Mouse (Mus musculus): ENCODE data around the gene Tbck. TPM values are rescaled to one million over a fixed set of nuclear protein-coding genes. Genes with fewer than 3 reads are reported as not detected.
A peak's percentile ranks its signal among the peaks of the same experiment; 100 is the strongest.

Gene Tbck
- total RNA-seq, 2 experiments from 2014 or later, result 17.9 to 24.0 TPM

- DNase-seq, result no peak
Measured at GRCm38 (mm10) chr3:132831179-132831873, 147.4 kb downstream of the Tbck start.

- DNase-seq, result no peak
Measured at GRCm38 (mm10) chr3:132835118-132835794, 151.3 kb downstream of the Tbck start.

- DNase-seq, result no peak
Measured at GRCm38 (mm10) chr3:132837134-132837533, 153.2 kb downstream of the Tbck start.

- no peak for DNase-seq
Measured at GRCm38 (mm10) chr3:132838656-132839417, 154.9 kb downstream of the Tbck start.

- DNase-seq, result no peak
Measured at GRCm38 (mm10) chr3:132839516-132839915, 155.6 kb downstream of the Tbck start.

GRCm38 (mm10) chr3:132842676-132843075, 158.7 kb downstream of the Tbck start:
- DNase-seq, result no peak

- DNase-seq, result no peak
Measured at GRCm38 (mm10) chr3:132849669-132850068, 165.7 kb downstream of the Tbck start.

- no peak for DNase-seq
Measured at GRCm38 (mm10) chr3:132850431-132850830, 166.5 kb downstream of the Tbck start.

- DNase-seq, result no peak
Measured at GRCm38 (mm10) chr3:132851417-132851816, 167.5 kb downstream of the Tbck start.

- DNase-seq, result peak; percentile 39
Measured at GRCm38 (mm10) chr3:132851841-132852728, 168.1 kb downstream of the Tbck start.

- no peak for DNase-seq
Measured at GRCm38 (mm10) chr3:132854271-132854670, 170.3 kb downstream of the Tbck start.

GRCm38 (mm10) chr3:132855458-132856212, 171.7 kb downstream of the Tbck start:
- no peak for DNase-seq

- DNase-seq, result no peak
Measured at GRCm38 (mm10) chr3:132856651-132857050, 172.7 kb downstream of the Tbck start.

GRCm38 (mm10) chr3:132858849-132859248, 174.9 kb downstream of the Tbck start:
- DNase-seq, result no peak

- DNase-seq, result no peak
Measured at GRCm38 (mm10) chr3:132859573-132859972, 175.6 kb downstream of the Tbck start.

- DNase-seq, result no peak
Measured at GRCm38 (mm10) chr3:132860796-132861195, 176.9 kb downstream of the Tbck start.

GRCm38 (mm10) chr3:132863843-132864242, 179.9 kb downstream of the Tbck start:
- DNase-seq, result peak; percentile 43

- DNase-seq, result no peak
Measured at GRCm38 (mm10) chr3:132864329-132864919, 180.5 kb downstream of the Tbck start.

- no peak for DNase-seq
Measured at GRCm38 (mm10) chr3:132864986-132865385, 181.0 kb downstream of the Tbck start.

GRCm38 (mm10) chr3:132865596-132865995, 181.7 kb downstream of the Tbck start:
- DNase-seq, result no peak

- DNase-seq, result no peak
Measured at GRCm38 (mm10) chr3:132866984-132867383, 183.0 kb downstream of the Tbck start.
